Mouse (Mus musculus) C2C12 (cell line): ENCODE measurements around the gene Pdzd7.

Experiments used
- CTCF ChIP-seq: IDR thresholded peaks from one replicate; pipeline ENCODE4 v1.5.1; 2011; ENCODE audit not compliant: control insufficient read depth, insufficient read depth, insufficient read length
- FOSL1 ChIP-seq: IDR thresholded peaks from one replicate; pipeline ENCODE4 v1.8.0; 2011; ENCODE audit warnings: mild to moderate bottlenecking, low read length; ENCODE audit not compliant: poor library complexity, insufficient read depth, severe bottlenecking
- MAX ChIP-seq: IDR thresholded peaks from one replicate; pipeline ENCODE4 v1.6.1; 2011; ENCODE audit warnings: mild to moderate bottlenecking, control low read depth
- MYOG ChIP-seq: IDR thresholded peaks from one replicate; pipeline ENCODE4 v1.6.1; 2011; ENCODE audit not compliant: control insufficient read depth, insufficient read length; ENCODE audit errors: extremely low read depth
- USF1 ChIP-seq: IDR thresholded peaks from one replicate; pipeline ENCODE4 v1.6.1; 2011; ENCODE audit warnings: low read depth, mild to moderate bottlenecking, control low read depth, moderate library complexity

- TF ChIP-seq USF1 (no peak), CTCF (no peak), MYOG (no peak), MAX (no peak), FOSL1 (no peak)
Observed at GRCm38 (mm10) chr19:45076036-45076575, 30.6 kb upstream of the Pdzd7 start.
